16 mouse cellular contexts compared by ENCODE assay signal in genomic region chr9:56661217-56661840, GRCm38 (mm10).
"Had no signal": no experiment of that assay in that cellular context is flagged by ENCODE, and none has a peak within 500 bp of the region (broad histone marks: within the 10 kb centered on the region; RNA-seq: fewer than 3 reads in every experiment).

No protein-coding gene starts in this region.

- H3K27me3 ChIP-seq: kidney, embryonic 15.5 days had no signal

- H3K4me3 ChIP-seq: kidney, embryonic 15.5 days; limb, embryonic 12.5 days; limb, embryonic 15.5 days had no signal

- DNase-seq: kidney, adult 2 months; kidney, postnatal 14 days; kidney, postnatal 4 days; layer of hippocampus, adult 9-11 months; layer of hippocampus, postnatal 36 days; liver, postnatal 0 days; lung, embryonic 14.5 days; lung, postnatal 10 days; lung, postnatal 4 days; midbrain, embryonic 14.5 days; thymus, adult 18-20 months; thymus, postnatal 36 days had no signal

- H3K27ac ChIP-seq: kidney, embryonic 15.5 days; limb, embryonic 12.5 days; limb, embryonic 15.5 days; liver, embryonic 14.5 days had no signal
